Mouse (Mus musculus) olfactory bulb, adult 2 months (tissue): ENCODE measurements at regions not wholly inside any gene's neighbourhood (a gene's known extent, or its start where the extent isn't known, plus 50 kb on each side); places are given as distances from the start of the nearest gene placed in this dataset.

ENCODE experiments used
- CTCF ChIP-seq: fragments of 200-500 bp; IDR thresholded peaks from 2 replicates; pipeline ENCODE4 v1.5.1; 2012; ENCODE audit warnings: low read depth, mild to moderate bottlenecking, low read length, moderate library complexity; ENCODE audit not compliant: insufficient read depth
- POLR2A ChIP-seq: fragments of 200-500 bp; IDR thresholded peaks from 2 replicates; pipeline ENCODE4 v1.6.1; 2012; ENCODE audit warnings: mild to moderate bottlenecking, low read depth, low read length, moderate library complexity; ENCODE audit not compliant: insufficient read depth

DNA sequence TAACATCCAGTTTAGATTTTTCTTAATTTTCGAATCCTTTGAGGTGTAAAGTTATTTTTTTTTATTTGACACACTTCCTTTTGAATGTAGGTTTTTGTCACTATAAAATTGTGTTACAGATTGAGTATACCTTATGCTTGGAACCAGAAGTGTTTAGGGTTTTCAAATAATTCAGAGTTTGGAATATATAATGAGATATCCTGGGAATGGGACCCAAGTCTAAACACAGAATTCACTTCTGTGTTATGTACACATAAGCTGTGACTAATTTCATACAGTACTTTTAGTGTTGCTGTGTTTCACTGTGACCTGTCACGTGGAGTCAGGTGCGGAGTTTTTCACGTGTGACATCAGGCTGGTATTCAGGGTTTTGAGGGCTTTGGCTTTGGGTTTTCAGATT, 69.1 kb upstream of the Fmo9 start:
- no peak for TF ChIP-seq CTCF
- no peak for TF ChIP-seq POLR2A
